Mouse (Mus musculus): ENCODE measurements around the gene Fam71e2. TPM values are rescaled to one million over a fixed set of nuclear protein-coding genes. Genes with fewer than 3 reads are reported as not detected.
A peak's percentile ranks its signal among the peaks of the same experiment; 100 is the strongest.

The Fam71e2 gene
- polyA plus RNA-seq, 1 experiment from 2014 or later: not detected

GRCm38 (mm10) chr7:4764946-4765710 is 6.0 kb downstream of the Fam71e2 start:
- no peaks in the 10 kb centered on the region for H3K4me1 ChIP-seq (ENCODE audit: control insufficient read depth, insufficient read depth, low read length)
- no peak overlapping the region for H3K4me2 ChIP-seq
- WGBS (ENCODE audit: insufficient replicate concordance): 31% methylated on average over 4 of the region's 4 CpGs
- no peaks in the 10 kb centered on the region for H3K27me3 ChIP-seq (ENCODE audit: control insufficient read depth, insufficient read depth, low read length)
- H3K27ac ChIP-seq (ENCODE audit: low read depth, low read length): no peak overlapping the region
- no peaks in the 10 kb centered on the region for H3K9me3 ChIP-seq (replicated peaks; ENCODE audit: control insufficient read depth, low read length)
- H3K9ac ChIP-seq (ENCODE audit: low read depth, low read length): no peak overlapping the region
- no peak overlapping the region for H3K4me3 ChIP-seq (ENCODE audit: low read depth, low read length)
- no peaks in the 10 kb centered on the region for H3K36me3 ChIP-seq (ENCODE audit: control insufficient read depth, insufficient read depth, low read length)
- no peak for ATAC-seq (replicated peaks; ENCODE audit: insufficient number of reproducible peaks, low FRiP score, low TSS enrichment)

GRCm38 (mm10) chr7:4759670-4760069 is 11.4 kb downstream of the Fam71e2 start:
- Histone ChIP-seq H3K4me1 (ENCODE audit: control insufficient read depth, insufficient read depth, low read length) (no peaks in the 10 kb centered on the region), H3K9me3 (replicated peaks; ENCODE audit: control insufficient read depth, low read length) (no peaks in the 10 kb centered on the region), H3K9ac (ENCODE audit: low read depth, low read length) (no peak overlapping the region), H3K36me3 (ENCODE audit: control insufficient read depth, insufficient read depth, low read length) (no peaks in the 10 kb centered on the region), H3K4me3 (ENCODE audit: low read depth, low read length) (no peak overlapping the region), H3K4me2 (no peak overlapping the region), H3K27me3 (ENCODE audit: control insufficient read depth, insufficient read depth, low read length) (no peaks in the 10 kb centered on the region), H3K27ac (ENCODE audit: low read depth, low read length) (no peak overlapping the region)
- 41% methylated on average over 1 of the region's 1 CpGs for WGBS (ENCODE audit: insufficient replicate concordance)
- no peak for ATAC-seq (replicated peaks; ENCODE audit: insufficient number of reproducible peaks, low FRiP score, low TSS enrichment)

- Histone ChIP-seq H3K36me3 (ENCODE audit: control insufficient read depth, insufficient read depth, low read length) (no peaks in the 10 kb centered on the region), H3K4me2 (peak within 1 kb of the TSS; percentile 68), H3K9me3 (replicated peaks; ENCODE audit: control insufficient read depth, low read length) (no peaks in the 10 kb centered on the region), H3K4me1 (ENCODE audit: control insufficient read depth, insufficient read depth, low read length) (peaks cover 12% of the 10 kb centered on the region), H3K9ac (ENCODE audit: low read depth, low read length) (peak within 1 kb of the TSS; percentile 60), H3K27me3 (ENCODE audit: control insufficient read depth, insufficient read depth, low read length) (no peaks in the 10 kb centered on the region), H3K4me3 (ENCODE audit: low read depth, low read length) (peak within 1 kb of the TSS; percentile 43), H3K27ac (ENCODE audit: low read depth, low read length) (no peak within 1 kb of the TSS)
- 3% methylated on average over 21 of the region's 24 CpGs for WGBS (ENCODE audit: insufficient replicate concordance)
- peak; percentile 93 for ATAC-seq (replicated peaks; ENCODE audit: insufficient number of reproducible peaks, low FRiP score, low TSS enrichment)
These were observed 18.1 kb downstream of the Fam71e2 start, which contains the start of gene Cox6b2 for GRCm38 (mm10) chr7:4752821-4753570. TSS of gene Cox6b2 (minus strand) at chr7:4753094.

GRCm38 (mm10) chr7:4751971-4752820 is 18.9 kb downstream of the Fam71e2 start:
- peak overlapping the region; percentile 60 for H3K9ac ChIP-seq (ENCODE audit: low read depth, low read length)
- no peaks in the 10 kb centered on the region for H3K27me3 ChIP-seq (ENCODE audit: control insufficient read depth, insufficient read depth, low read length)
- no peaks in the 10 kb centered on the region for H3K9me3 ChIP-seq (replicated peaks; ENCODE audit: control insufficient read depth, low read length)
- H3K36me3 ChIP-seq (ENCODE audit: control insufficient read depth, insufficient read depth, low read length): no peaks in the 10 kb centered on the region
- peak; percentile 83 for ATAC-seq (replicated peaks; ENCODE audit: insufficient number of reproducible peaks, low FRiP score, low TSS enrichment)
- WGBS (ENCODE audit: insufficient replicate concordance): 2% methylated on average over 30 of the region's 30 CpGs
- no peak overlapping the region for H3K27ac ChIP-seq (ENCODE audit: low read depth, low read length)
- peak overlapping the region; percentile 68 for H3K4me2 ChIP-seq
- peak overlapping the region; percentile 43 for H3K4me3 ChIP-seq (ENCODE audit: low read depth, low read length)
- H3K4me1 ChIP-seq (ENCODE audit: control insufficient read depth, insufficient read depth, low read length): peaks cover 12% of the 10 kb centered on the region

- H3K4me2 ChIP-seq: no peak overlapping the region
- H3K4me1 ChIP-seq (ENCODE audit: control insufficient read depth, insufficient read depth, low read length): peaks cover 12% of the 10 kb centered on the region
- no peak overlapping the region for H3K4me3 ChIP-seq (ENCODE audit: low read depth, low read length)
- H3K9me3 ChIP-seq (replicated peaks; ENCODE audit: control insufficient read depth, low read length): no peaks in the 10 kb centered on the region
- whole genome bisulfite sequencing (ENCODE audit: insufficient replicate concordance): 51% methylated on average over 2 of the region's 2 CpGs
- H3K27me3 ChIP-seq (ENCODE audit: control insufficient read depth, insufficient read depth, low read length): no peaks in the 10 kb centered on the region
- peaks cover 9% of the 10 kb centered on the region for H3K36me3 ChIP-seq (ENCODE audit: control insufficient read depth, insufficient read depth, low read length)
- H3K27ac ChIP-seq (ENCODE audit: low read depth, low read length): peak overlapping the region; percentile 57
- no peak overlapping the region for H3K9ac ChIP-seq (ENCODE audit: low read depth, low read length)
- peak; percentile 55 for ATAC-seq (replicated peaks; ENCODE audit: insufficient number of reproducible peaks, low FRiP score, low TSS enrichment)
These were observed 21.9 kb downstream of the Fam71e2 start for GRCm38 (mm10) chr7:4749169-4749568.

- peak overlapping the region; percentile 80 for H3K27ac ChIP-seq (ENCODE audit: low read depth, low read length)
- 70% methylated on average over 4 of the region's 4 CpGs for WGBS (ENCODE audit: insufficient replicate concordance)
- no peak overlapping the region for H3K4me2 ChIP-seq
- H3K36me3 ChIP-seq (ENCODE audit: control insufficient read depth, insufficient read depth, low read length): peaks cover 9% of the 10 kb centered on the region
- H3K4me1 ChIP-seq (ENCODE audit: control insufficient read depth, insufficient read depth, low read length): peaks cover 13% of the 10 kb centered on the region
- no peak for ATAC-seq (replicated peaks; ENCODE audit: insufficient number of reproducible peaks, low FRiP score, low TSS enrichment)
- no peak overlapping the region for H3K9ac ChIP-seq (ENCODE audit: low read depth, low read length)
- no peaks in the 10 kb centered on the region for H3K27me3 ChIP-seq (ENCODE audit: control insufficient read depth, insufficient read depth, low read length)
- H3K4me3 ChIP-seq (ENCODE audit: low read depth, low read length): no peak overlapping the region
- H3K9me3 ChIP-seq (replicated peaks; ENCODE audit: control insufficient read depth, low read length): no peaks in the 10 kb centered on the region
These were observed 22.8 kb downstream of the Fam71e2 start for GRCm38 (mm10) chr7:4748321-4748720.

GRCm38 (mm10) chr7:4747156-4747899 is 23.8 kb downstream of the Fam71e2 start:
- WGBS (ENCODE audit: insufficient replicate concordance): 49% methylated on average over 9 of the region's 9 CpGs
- H3K4me2 ChIP-seq: 0 out of 2 replicates have a peak overlapping the region, but pooled peaks have one; percentile 20
- no peaks in the 10 kb centered on the region for H3K9me3 ChIP-seq (replicated peaks; ENCODE audit: control insufficient read depth, low read length)
- peaks cover 18% of the 10 kb centered on the region for H3K4me1 ChIP-seq (ENCODE audit: control insufficient read depth, insufficient read depth, low read length)
- peak overlapping the region; percentile 80 for H3K27ac ChIP-seq (ENCODE audit: low read depth, low read length)
- H3K27me3 ChIP-seq (ENCODE audit: control insufficient read depth, insufficient read depth, low read length): no peaks in the 10 kb centered on the region
- 0 out of 2 replicates have a peak, but pooled peaks have one; percentile 13 for ATAC-seq (replicated peaks; ENCODE audit: insufficient number of reproducible peaks, low FRiP score, low TSS enrichment)
- peaks cover 13% of the 10 kb centered on the region for H3K36me3 ChIP-seq (ENCODE audit: control insufficient read depth, insufficient read depth, low read length)
- H3K9ac ChIP-seq (ENCODE audit: low read depth, low read length): no peak overlapping the region
- H3K4me3 ChIP-seq (ENCODE audit: low read depth, low read length): no peak overlapping the region
